Mouse (Mus musculus): ENCODE measurements around the gene C2cd2l.

GRCm38 (mm10) chr9:44327926-44328325 lies 7.8 kb upstream of the C2cd2l start:
- no peak for TF ChIP-seq GATA1 (IDR thresholded peaks at IDR 0.05; ENCODE audit: borderline replicate concordance, low read length)
- TF ChIP-seq CTCF (IDR thresholded peaks at IDR 0.05; ENCODE audit: low read depth, low read length), result no peak
- TF ChIP-seq TAL1 (conservative IDR thresholded peaks at IDR 0.05; ENCODE audit: low read depth, low read length), result no peak
- TF ChIP-seq POLR2AphosphoS5 (IDR thresholded peaks at IDR 0.05; ENCODE audit: insufficient replicate concordance, low read depth, low read length), result no peak
- TF ChIP-seq GATA2 (IDR thresholded peaks at IDR 0.05; ENCODE audit: borderline replicate concordance, low read depth, low read length), result no peak
